Mouse (Mus musculus) embryonic fibroblast, embryonic 13.5 days (primary cell): Measurements from ENCODE around the gene Shd.

ENCODE experiments used
- CTCF ChIP-seq: IDR thresholded peaks from 2 replicates; pipeline ENCODE4 v1.5.1; 2011; ENCODE audit warnings: mild to moderate bottlenecking, control low read depth, low read length, moderate library complexity, borderline replicate concordance; ENCODE audit not compliant: insufficient read depth
- POLR2A ChIP-seq: IDR thresholded peaks from 2 replicates; pipeline ENCODE4 v1.6.1; 2011; ENCODE audit warnings: low read depth, mild to moderate bottlenecking, control low read depth, low read length, moderate library complexity

GRCm38 (mm10) chr17:55964496-55964895, 5.8 kb upstream of the Shd start:
- no peak for TF ChIP-seq CTCF
- no peak for TF ChIP-seq POLR2A
